Mouse (Mus musculus) MEL-GATA-1-ER (cell line): ENCODE results near the gene Rgs9bp.
"Not testable (repeated sequence)": the region's sequence is repeated elsewhere in the genome, so short reads cannot be mapped to it uniquely, and the experiment has no call there.

Experiments
- DNase-seq: peaks from one replicate; pipeline ENCODE4 v3.0.0-alpha.2; 2012; ENCODE audit warnings: low read depth; ENCODE audit errors: extremely low read depth

The Rgs9bp gene

DNA sequence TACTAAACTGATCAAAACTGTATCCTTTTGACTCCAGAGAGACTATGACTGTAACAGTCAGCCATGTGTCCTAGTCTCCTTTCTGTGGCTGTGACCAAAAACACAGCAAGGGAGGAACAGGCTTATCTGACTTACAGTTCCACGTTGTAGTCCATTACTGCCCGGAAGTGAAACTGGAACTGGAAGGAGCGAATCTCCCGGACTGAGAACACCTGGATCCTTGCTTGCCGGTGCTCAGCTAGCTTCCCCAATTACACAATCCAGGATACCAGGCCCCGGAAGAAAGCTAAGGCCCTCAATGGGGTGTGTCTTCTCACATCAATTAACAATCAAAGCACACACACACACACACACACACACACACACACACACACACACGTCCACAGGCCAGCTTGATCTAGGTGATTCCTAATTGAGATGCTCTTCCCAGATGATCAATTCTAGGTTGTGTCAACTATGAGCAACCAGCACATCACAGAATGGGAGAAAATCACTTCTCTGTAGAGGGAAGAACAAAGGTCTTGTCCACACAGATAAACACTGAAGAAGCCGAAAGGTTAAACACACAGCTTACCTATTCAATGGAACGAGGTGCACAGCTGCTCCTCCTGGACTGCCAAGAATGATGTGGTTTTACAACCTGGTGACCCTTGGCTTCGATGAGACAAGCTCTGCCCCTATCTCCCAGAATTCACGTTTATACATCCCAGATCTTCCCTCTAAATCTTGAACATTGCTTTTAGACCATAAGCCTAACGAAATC is 49.5 kb downstream of the Rgs9bp start:
- no peak for DNase-seq

DNA sequence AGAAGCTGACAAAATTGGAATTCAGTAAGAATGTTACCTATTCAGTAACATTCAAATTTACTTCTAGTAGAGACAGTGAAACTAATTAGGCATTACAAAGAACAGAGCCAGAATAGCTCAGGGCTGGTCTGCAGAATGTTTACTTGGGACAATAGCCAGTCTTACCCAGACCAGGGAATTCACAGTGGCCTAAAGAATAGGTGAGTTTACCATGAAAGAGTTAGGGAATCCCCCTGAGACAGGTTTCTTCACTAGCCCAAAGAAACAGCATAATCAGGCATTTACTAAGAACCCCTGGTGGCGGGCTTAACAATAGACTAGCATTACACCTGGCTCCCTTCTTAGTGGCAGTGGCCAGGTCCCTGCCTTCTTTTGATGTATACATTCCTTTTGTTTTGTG is 54.8 kb downstream of the Rgs9bp start:
- DNase-seq: not testable (repeated sequence)

DNA sequence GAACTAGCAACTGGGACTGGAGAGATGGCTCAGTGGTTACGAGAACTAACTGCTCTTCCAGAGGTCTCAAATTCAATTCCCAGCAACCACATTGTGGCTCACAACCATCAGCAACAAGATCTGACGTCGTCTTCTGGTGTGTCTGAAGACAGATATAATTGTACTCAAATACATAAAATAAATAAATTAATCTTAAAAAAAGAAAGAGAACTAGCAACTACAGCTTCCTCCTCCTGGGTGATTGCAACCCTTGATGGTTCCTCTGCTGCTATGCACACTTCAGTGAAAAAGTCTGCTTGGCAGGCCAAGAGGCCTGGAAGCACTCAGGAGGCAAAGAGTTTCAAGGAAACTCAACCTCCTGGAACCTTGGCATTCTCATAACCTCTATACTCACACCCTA is 55.4 kb downstream of the Rgs9bp start:
- no peak for DNase-seq
